Mouse (Mus musculus) testis, adult 2 months (tissue): ENCODE measurements around the gene Psap. TPM values are rescaled to one million over a fixed set of nuclear protein-coding genes. Genes with fewer than 3 reads are reported as not detected.

Experiments
- H3K27ac ChIP-seq: fragments of 200-500 bp; 2 replicates; pipeline ENCODE4 v1.5.1; 2012; ENCODE audit warnings: low read depth, low read length; ENCODE audit not compliant: control insufficient read depth, insufficient read depth
- H3K27me3 ChIP-seq: fragments of 200-500 bp; 2 replicates; pipeline ENCODE4 v1.6.1; 2012; ENCODE audit warnings: mild to moderate bottlenecking, low read length, moderate library complexity; ENCODE audit not compliant: control insufficient read depth, insufficient read depth
- H3K36me3 ChIP-seq: fragments of 200-500 bp; 2 replicates; pipeline ENCODE4 v1.6.1; 2012; ENCODE audit warnings: mild to moderate bottlenecking, low read length; ENCODE audit not compliant: control insufficient read depth, insufficient read depth
- H3K4me1 ChIP-seq: fragments of 200-500 bp; 2 replicates; pipeline ENCODE4 v1.6.1; 2012; ENCODE audit warnings: low read length; ENCODE audit not compliant: control insufficient read depth, insufficient read depth
- H3K4me3 ChIP-seq: fragments of 200-500 bp; 2 replicates; pipeline ENCODE4 v1.5.1; 2012; ENCODE audit warnings: low read depth, mild to moderate bottlenecking, low read length, moderate library complexity, mixed read lengths; ENCODE audit not compliant: control insufficient read depth
- CTCF ChIP-seq: fragments of 200-500 bp; IDR thresholded peaks from 2 replicates; pipeline ENCODE4 v1.5.1; 2012; ENCODE audit warnings: low read depth, mild to moderate bottlenecking, inconsistent platforms, low read length, moderate library complexity; ENCODE audit not compliant: control insufficient read depth, insufficient read depth, insufficient replicate concordance
- POLR2A ChIP-seq: fragments of 200-500 bp; IDR thresholded peaks from 2 replicates; pipeline ENCODE4 v1.6.1; 2012; ENCODE audit warnings: low read depth, mild to moderate bottlenecking, inconsistent platforms, low read length, moderate library complexity; ENCODE audit not compliant: control insufficient read depth
- polyA plus RNA-seq: library from polyadenylated mRNA; depleted of rRNA; stranded (reverse); fragments of >200 nt; gene quantifications from 2 replicates; pipeline ENCODE4 v1.2.3, GENCODE M21; 2012

The Psap gene
- polyA plus RNA-seq, 1 experiment: 280 TPM

- Histone ChIP-seq H3K4me3 (no peak overlapping the region), H3K27me3 (no peaks in the 10 kb centered on the region), H3K27ac (no peak overlapping the region), H3K36me3 (no peaks in the 10 kb centered on the region), H3K4me1 (peaks cover 4% of the 10 kb centered on the region)
- TF ChIP-seq POLR2A: no peak
- no peak for TF ChIP-seq CTCF
Observed at GRCm38 (mm10) chr10:60289216-60289615, 11.8 kb downstream of the Psap start.

- H3K4me3 ChIP-seq: no peak overlapping the region
- no peaks in the 10 kb centered on the region for H3K36me3 ChIP-seq
- H3K27me3 ChIP-seq: no peaks in the 10 kb centered on the region
- H3K4me1 ChIP-seq: peaks cover 3% of the 10 kb centered on the region
- TF ChIP-seq POLR2A (no peak), CTCF (no peak)
- no peak overlapping the region for H3K27ac ChIP-seq
Observed at GRCm38 (mm10) chr10:60290026-60290738, 12.8 kb downstream of the Psap start.

- H3K27me3 ChIP-seq: no peaks in the 10 kb centered on the region
- TF ChIP-seq POLR2A (no peak), CTCF (no peak)
- H3K4me1 ChIP-seq: peaks cover 2% of the 10 kb centered on the region; the same call in 1 of the 2 replicates
- H3K4me3 ChIP-seq: no peak overlapping the region
- H3K27ac ChIP-seq: no peak overlapping the region
- H3K36me3 ChIP-seq: no peaks in the 10 kb centered on the region
Observed at GRCm38 (mm10) chr10:60290739-60291110, 13.3 kb downstream of the Psap start.

GRCm38 (mm10) chr10:60292209-60292608, 14.8 kb downstream of the Psap start:
- H3K4me1 ChIP-seq: peaks cover 2% of the 10 kb centered on the region; the same call in 1 of the 2 replicates
- no peak overlapping the region for H3K27ac ChIP-seq
- no peaks in the 10 kb centered on the region for H3K36me3 ChIP-seq
- TF ChIP-seq POLR2A (no peak), CTCF (no peak)
- H3K27me3 ChIP-seq: no peaks in the 10 kb centered on the region
- H3K4me3 ChIP-seq: no peak overlapping the region

- no peak for TF ChIP-seq CTCF
- no peak for TF ChIP-seq POLR2A
- H3K4me3 ChIP-seq: no peak overlapping the region
- H3K27ac ChIP-seq: peak overlapping the region; percentile 62
- H3K27me3 ChIP-seq: no peaks in the 10 kb centered on the region
- H3K36me3 ChIP-seq: no peaks in the 10 kb centered on the region; the same call in 1 of the 2 replicates
- peaks cover 2% of the 10 kb centered on the region; the same call in 1 of the 2 replicates for H3K4me1 ChIP-seq
Observed at GRCm38 (mm10) chr10:60294621-60295020, 17.2 kb downstream of the Psap start.

GRCm38 (mm10) chr10:60295356-60295755, 17.9 kb downstream of the Psap start:
- TF ChIP-seq CTCF (no peak), POLR2A (no peak)
- no peaks in the 10 kb centered on the region; the same call in 1 of the 2 replicates for H3K36me3 ChIP-seq
- H3K4me1 ChIP-seq: no peaks in the 10 kb centered on the region
- H3K4me3 ChIP-seq: no peak overlapping the region
- no peak overlapping the region; the same call in 1 of the 2 replicates for H3K27ac ChIP-seq
- H3K27me3 ChIP-seq: no peaks in the 10 kb centered on the region

GRCm38 (mm10) chr10:60296027-60296426, 18.6 kb downstream of the Psap start:
- Histone ChIP-seq H3K27ac (peak overlapping the region; percentile 61), H3K36me3 (no peaks in the 10 kb centered on the region; the same call in 1 of the 2 replicates), H3K4me1 (no peaks in the 10 kb centered on the region), H3K27me3 (no peaks in the 10 kb centered on the region), H3K4me3 (no peak overlapping the region)
- TF ChIP-seq POLR2A (no peak), CTCF (no peak)
